Mouse (Mus musculus) CD4-positive, CD25-positive, alpha-beta regulatory T cell, adult 4 months (primary cell): ENCODE results near the gene Serinc5. TPM values are rescaled to one million over a fixed set of nuclear protein-coding genes. Genes with fewer than 3 reads are reported as not detected.

Source experiments
- ATAC-seq: one replicate; pipeline ENCODE4 v1.8.0; 2017
- polyA plus RNA-seq, 2 experiments: library from polyadenylated mRNA; unstranded; fragments of 100-300 nt; shearing (Covaris generic); gene quantifications; one replicate each; pipeline ENCODE4 v1.2.1; 2017

Gene Serinc5
- polyA plus RNA-seq, 2 experiments from 2014 or later: 9.2 to 11.7 TPM

DNA sequence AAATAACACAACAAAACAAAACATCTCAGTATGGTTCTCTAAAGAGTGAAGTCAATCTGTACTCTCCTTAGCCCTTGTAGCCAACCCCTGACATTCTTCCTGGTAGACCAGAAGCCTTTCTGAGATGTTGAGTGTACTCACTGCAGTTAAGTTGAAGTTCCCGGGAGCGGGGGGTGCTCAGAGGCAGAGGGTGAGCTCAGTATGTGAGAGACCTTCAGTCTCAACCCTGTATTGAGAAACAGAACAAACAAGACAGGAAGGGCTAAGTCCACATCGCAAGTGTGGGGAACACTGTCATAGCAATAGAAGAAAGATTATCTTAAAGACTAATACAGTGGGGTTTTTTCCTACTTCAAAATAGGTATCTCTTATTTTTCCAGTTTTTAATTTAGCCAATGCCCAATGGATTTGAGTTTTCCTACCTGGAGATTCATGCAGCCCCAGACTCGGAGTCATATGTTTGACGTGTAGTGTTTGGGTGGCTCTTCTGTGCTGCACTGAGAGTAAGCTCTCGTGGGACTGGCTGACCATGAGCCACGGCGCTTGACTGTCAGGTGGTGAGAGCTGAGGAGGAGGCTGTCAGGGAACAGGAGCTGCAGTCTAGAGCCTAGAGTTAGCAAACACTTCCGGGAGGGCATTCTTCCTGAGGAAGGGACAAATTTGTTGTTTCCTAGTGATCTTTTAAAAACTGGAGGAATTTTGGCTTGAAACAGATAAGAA is 95.6 kb downstream of the Serinc5 start:
- ATAC-seq: no peak

DNA sequence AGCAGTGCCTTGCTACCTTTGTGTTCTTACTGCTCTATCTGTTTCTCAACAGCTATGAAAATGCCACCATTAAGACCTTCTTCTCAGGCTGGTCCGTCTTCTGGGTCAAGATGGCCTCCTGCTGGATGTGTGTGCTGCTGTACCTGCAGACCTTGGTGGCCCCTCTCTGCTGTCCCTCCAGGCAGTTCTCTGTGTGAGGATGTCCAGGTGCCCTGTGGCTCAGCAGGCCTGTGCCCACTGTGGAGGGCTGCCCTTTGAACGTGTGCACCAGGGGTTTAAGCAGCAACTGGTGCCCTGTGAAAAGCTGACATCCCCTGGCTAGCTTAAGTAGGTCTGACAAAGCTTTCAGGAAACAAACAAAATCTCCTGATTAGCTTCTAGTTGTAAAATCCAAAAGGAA is 97.0 kb downstream of the Serinc5 start:
- ATAC-seq: no peak

DNA sequence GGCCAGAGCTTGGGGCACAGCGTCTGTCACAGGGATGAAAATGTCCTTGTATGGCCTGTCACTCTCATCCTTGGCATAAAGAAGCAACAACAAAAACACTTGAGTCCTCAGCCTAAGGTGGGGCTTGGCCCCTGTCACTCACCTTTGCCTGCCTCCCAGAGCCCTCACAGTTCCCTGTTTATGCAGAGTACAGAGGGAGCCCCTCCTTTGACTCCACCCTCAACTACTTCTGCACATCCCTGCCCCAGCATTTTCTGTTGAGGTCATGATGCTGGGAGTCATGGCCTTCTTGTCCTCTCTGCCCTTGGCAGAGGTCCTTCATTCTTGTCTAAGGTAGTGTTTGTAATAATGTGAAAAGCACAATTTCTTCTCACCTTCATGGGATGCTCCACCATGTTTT is 97.6 kb downstream of the Serinc5 start:
- ATAC-seq: no peak

DNA sequence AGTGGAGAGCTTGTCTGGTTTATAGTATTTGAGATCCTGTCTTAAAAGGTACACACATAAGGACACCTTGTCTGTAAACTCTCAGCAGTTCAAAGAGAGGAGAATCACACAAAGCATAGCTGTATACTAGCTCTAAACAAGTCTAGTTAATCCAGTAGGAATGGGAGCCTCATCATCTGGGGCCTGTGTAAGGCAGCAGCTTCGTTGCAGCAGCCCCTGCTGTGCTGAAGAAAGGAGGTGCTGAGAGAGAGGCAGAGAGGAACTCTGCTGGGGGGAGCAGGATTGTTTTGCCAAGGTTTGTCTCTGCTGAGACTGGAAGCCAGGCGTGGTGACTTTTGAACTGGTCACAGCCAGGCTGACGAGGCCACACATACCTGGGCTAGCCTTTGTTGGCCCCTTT is 98.6 kb downstream of the Serinc5 start:
- no peak for ATAC-seq

DNA sequence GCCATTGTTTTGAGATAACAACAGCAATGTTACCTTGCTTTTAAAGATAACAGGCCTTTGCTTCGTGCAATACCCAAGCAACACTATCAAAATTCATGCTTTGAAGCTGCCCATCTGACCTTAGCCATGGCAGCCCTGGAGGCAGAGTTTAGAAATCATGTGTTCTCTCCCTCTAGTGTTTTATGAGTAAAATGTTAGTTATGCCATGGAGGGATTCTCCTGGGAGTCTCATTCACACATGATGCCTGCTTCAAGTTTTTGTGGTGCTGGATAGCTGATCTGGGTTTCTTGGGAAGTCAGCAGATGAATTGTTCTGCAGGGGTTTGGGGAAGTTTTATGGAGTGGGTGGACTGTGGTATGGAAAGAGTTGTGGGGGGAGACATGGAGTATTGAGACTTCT is 99.5 kb downstream of the Serinc5 start:
- no peak for ATAC-seq

DNA sequence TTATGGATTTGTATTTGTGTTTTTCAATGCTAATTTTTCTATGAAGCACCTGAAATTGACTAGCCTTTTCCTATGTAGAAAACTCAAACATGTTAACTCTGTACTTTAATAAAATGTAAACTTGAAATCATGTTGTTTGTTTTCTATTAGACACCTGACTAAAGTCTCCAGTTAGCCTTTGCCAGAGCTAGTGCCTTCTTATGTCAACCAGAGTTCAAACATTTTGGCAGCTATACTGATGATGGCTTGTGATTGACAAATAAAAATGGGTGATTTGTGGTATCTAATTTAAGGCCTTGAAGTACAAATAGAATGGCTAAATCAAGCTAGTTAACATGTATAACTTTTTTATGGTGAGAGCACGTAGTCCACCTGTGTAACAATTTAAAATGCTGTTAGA is 100.9 kb downstream of the Serinc5 start:
- ATAC-seq: no peak

DNA sequence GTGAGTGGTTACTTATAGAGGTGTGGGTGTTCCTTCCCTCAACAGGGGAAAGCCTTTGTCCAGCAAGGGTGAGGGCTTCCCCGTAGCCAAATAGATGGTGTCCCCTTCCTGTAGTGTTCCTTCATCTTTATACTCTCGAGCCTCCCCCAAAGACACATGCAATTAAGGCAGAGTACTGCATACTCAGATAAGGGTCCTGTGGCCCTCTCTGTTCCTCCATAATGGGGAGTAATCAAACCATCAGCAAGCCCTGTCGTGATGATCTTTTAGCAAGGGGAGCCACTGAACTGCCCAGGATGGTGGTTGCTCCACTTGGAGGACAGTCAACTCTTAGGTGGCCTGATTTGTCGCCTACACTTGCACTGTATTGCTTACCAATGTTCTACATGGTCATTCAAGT is 101.7 kb downstream of the Serinc5 start:
- no peak for ATAC-seq

DNA sequence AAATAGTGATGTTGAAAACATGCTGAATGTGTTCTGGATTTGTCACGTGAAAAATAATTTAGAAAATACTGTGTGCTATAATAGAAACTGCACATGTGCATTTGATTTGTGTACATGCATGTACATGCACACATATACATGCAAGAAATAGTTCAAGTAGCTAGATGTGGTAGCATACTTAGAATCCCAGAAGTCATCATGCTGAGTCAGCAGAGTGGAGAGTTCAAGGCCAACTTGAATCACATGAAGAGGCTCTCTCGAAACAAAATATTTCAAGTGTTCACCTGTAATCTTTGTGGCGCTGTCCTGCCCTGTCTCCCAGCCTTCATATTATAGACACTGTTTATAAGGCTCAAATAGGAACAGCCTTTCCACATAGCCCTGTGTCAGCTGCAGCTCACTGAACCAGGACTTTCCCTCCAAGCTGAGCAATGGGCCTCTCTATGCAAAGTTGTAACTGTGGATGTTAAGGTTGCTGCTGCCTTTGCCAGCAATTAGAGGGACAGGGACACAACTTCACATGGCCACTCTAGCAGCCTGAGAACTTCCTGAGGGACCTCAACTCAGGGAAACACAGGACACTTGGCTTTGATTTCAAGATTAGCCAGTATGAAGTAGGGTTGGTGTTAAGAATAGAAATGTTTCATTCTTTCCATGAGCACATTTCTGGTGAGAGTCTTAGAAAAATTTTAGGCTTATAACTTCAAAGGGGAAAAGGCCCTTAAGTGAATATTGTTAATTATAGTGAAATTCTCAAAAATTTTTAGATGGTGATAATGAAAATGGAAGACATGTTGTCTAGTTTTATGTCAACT is 107.2 kb downstream of the Serinc5 start:
- no peak for ATAC-seq

DNA sequence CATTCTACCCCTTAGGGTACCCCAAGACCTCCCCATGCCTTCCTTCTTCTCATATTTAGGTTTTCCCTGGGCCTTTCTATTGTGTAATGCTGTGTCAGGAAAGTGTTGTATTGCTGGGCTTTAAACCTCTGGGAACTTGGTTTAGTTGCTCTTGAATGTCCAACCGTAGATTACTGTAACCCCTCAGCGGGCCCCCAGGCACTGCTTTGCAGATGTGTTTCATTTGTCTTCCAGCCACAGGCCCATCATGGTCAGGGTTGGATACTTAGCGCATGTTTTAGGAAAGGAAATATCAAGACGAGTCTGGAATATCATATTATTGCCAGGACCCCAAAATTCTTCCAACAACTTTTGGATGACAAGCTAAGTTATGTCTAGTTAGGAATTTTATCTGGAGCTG is 110.1 kb downstream of the Serinc5 start:
- ATAC-seq: no peak

DNA sequence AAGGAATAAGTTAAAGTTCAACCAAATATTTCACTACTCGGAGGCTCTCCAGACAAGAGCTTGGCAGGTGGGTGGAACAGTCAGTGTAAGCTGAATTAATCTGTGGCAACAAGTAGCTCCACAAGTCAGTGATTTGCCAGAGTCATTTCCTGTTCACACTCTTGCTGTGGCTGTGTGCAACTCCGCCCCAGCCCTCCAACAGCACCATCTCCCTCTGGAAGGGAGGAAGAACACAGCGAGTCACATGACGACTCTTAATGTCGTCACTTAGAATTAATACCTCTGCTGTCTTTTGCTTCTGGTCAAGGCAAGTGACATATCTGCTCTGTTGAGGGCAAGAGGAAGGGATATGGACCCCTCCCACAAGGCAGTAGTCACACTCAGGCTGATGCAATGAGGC is 111.5 kb downstream of the Serinc5 start:
- peak; percentile 79 for ATAC-seq

DNA sequence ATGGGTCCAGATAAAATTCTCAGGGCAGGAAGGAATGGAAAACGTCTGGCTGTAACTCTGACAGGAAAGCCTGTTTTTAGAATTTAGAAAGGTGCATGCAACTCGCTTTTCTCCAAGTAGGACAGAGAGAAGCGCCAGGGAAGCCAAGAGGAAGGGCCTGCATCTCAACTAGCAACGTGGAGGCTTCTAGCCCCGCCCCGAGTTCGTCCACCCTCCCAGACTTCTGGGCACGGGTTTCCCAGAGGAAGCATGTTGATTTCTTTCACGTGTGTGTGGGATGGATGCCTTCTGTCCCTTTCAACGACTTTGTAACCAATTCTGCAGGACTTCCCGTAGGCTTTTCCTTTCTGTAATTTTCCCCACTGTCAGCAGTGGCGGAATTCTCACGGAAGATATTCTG is 118.9 kb downstream of the Serinc5 start:
- no peak for ATAC-seq

DNA sequence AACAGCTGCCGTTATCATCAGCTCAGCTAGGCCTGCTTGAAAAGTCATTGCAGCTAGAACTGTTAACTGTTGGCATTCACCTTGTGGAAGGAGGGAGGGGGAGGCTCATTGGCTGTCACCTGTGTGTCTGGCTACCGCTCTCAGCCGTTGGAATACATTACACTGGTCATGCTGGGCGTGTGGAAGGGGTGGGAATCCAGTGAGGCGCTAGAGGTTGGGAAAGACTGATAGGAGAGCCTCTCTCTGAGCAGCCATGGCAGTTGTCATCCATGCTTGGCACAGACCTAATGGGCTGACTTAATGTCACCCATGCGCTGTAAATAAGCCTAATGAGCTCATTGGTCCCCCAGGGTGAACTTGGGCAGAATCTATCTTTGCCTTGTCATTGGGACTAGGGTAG is 120.9 kb downstream of the Serinc5 start:
- ATAC-seq: no peak

DNA sequence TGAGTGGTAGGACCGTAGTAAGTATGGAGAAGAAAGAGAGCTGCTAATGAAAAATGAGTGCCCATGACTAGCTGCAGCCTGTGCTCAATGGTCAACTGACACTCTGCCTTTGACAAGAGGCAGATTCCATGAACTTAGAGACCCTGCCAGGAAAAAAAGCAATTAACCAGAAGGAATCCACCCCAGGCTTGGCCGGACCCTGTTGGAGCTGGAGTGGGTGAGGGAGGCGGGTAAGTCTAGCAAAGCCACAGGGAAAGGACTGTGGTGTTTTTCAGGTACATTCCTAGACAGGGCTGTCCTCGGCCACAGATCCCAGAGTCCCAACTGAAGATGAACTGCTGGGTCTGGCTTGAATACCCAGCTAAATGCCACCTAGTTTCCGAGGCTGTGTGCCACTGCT is 121.9 kb downstream of the Serinc5 start:
- ATAC-seq: no peak

DNA sequence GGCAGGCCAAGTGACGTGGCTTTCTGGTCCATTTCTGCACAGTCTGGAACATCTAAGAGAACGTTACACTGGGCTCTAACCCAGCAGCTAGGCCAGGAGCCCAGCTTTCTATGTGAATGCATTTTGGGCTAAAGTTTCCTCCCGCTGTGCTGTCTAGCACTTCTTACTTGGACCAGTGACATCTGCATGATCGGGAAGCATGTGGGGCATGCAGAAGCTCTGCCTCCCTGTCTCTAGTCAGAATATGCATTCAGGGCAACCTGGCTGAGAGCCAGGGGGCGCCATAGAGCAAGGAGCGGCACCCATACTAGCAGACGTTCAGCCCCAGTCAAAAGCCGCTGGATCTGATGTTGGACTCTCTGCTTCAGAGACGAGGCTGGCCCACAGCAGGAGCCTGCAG is 122.4 kb downstream of the Serinc5 start:
- peak; percentile 64 for ATAC-seq

DNA sequence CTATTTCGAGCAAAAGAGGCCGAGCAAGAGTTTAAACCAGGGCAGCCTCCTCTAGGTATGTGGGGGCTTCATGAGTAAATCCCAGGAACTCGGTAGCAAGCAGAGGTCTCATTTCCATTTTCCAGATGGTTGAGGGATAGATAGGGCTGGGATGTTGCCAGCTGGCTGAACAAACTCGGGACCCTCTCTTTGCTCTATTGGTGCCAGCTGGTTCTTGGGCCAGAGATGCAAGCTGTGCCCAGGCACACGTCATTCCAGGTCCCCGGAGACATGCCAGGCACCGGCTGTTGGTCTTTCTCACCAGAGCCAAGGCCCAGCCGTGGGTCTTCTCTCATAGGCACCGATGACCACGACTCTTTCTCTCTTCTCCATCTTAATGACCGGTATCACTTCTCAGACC is 122.8 kb downstream of the Serinc5 start:
- ATAC-seq: no peak

DNA sequence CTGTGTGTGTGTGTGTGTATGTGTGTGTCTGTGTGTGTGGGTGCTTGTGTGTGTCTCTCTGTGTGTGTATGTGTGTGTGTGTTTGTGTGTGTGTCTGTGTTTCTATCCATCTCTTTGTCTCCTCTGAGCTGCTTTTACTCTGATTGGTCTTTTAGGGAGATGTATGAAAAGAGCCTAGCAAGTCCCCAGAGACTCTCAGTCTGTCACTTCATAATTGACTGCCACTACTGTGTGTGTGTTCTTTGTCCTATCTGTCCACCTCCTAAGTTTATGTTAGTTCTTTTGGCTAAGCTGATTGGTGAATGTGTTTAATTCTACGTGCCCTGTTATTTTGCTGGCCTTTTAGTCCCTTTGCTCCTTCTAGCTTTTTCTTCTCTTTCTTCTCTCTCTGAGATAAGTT is 124.8 kb downstream of the Serinc5 start:
- ATAC-seq: no peak

DNA sequence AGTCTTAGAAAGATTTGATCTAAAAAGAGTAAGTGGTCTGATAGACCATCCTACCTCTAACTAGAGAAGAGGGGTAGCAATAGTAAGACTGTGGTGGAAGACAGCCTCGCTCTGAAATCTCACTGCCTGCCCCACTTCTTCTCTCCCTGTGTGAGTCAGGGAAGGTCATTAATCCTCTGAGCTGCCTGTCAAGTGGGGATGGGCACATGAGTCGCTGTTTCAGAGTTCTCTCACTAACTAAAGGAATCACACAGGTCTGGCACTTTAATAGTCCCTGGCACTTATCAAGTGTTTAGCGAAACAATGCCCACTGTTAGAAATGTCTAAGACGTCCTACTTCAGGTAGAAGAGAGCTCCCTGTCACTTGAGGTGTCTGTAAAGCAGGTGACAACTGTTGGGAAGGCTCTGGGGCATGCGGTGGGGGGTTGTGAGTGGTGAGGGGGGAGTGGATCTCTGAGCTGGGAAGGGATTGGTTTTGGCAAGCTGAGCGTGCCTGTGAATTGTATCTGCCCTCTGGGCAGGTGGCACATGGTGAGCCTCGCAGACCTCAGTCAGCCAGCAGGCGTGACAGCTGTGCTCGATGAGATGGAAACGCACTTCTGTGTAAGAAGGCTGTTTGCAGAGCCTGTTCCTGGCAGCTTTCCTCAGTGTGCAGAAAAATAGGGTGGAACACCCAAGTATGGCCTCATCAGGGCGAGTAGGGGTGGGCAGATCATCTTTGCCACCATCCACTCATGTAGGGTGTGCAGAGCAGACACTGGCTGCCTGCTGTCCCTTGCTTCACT is 125.8 kb downstream of the Serinc5 start:
- no peak for ATAC-seq

DNA sequence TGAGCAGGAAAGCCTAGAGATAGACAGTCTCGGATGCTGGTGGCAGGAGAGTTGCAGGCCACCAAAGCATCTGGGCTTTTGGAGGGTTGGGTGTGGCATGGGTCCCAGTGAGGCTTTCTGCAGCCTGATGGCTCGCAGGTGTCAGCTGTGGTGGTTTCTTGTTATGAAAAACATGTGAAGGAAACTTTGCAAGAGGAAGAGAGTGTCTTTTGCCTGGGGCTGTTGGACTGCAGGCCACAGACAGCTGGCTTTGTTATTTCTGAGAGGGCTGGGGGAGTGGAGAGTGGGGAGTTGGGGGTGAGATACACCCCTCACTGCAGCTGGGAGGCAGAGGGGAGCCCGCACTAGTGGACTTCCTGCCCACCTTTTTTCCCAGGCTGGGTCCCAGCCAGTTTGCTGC is 127.9 kb downstream of the Serinc5 start:
- no peak for ATAC-seq

DNA sequence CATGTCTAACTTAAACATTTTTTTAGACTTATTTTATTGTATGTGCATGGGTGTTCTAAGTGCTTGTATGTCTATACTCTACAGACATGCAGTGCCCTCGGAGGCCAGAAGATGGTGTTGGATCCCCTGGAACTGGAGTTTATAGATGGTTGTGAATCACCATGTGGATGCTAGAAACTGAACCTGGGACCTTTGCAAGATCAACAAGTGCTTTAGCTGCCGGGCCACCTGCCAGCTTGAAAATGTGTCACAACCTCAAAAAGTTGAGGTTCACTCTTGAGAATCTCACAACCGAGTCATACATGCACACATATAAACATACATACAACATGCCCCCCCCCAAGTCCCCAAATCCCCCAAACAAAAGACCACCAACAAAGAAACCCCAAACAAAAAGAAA is 129.0 kb downstream of the Serinc5 start:
- ATAC-seq: no peak

DNA sequence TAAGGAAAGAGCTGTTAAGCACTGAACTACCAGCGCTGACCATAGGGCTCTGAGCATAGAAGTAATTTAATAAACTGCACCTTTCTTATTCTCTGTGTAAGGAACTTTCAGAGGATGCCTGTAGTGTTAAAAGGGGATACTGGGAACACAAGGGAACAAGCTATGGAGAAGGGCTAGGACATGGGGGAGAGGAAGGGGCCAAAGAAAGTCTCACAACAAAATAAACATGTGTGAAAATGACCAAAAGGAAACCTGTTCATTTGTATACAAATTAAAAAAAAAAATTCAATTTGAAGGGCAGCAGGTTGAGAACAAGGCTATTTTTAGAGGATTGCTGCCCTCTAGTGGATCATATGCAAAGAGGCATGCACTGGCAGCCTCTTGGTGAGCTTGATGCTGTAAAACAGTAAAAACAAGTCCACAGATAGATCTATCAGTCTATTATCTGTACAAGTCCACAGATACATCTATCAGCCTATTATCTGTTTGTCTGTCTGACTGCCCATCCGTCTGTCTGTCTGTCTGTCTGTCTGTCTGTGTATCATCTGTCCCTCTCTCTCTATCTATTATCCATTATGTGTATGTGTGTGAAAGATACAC is 129.9 kb downstream of the Serinc5 start:
- ATAC-seq: peak; percentile 91

DNA sequence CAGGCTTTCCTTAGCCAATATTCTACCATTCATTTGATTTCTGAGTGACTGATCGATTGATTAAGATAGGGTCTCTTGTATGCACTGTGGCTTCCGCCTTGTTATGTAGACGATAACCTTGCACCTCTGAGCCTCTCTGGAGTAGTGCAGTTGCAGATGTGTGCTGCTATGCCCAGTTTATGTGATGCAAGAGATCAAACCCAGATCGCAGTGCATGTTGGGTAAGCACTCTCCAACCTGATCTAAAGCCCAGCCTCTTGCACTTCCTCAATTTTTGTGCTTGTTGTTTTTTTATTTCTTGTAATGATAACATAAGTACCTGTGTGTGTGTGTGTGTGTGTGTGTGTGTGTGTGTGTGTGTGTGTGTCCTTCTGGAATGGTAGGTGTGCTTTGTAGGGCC is 132.0 kb downstream of the Serinc5 start:
- no peak for ATAC-seq

DNA sequence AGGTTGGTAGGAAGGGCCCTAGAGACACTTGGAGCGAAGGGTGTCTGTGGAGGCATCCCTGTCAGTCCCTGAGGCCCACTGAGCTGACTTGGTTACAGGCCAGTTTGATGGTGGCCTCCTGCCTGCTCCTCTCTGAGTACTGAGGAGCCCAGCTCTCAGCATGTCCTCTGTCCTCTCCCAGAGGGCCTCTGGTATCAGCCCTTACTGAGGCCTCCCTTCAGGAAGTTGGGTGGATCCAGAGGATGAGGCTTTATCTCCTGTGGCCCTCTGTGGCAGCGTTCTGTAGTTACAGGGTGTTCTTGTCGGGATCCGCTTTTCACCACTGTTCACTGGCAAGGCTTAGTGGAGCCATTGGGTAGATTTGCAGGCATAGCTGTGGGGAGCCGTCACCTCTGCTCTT is 132.4 kb downstream of the Serinc5 start:
- no peak for ATAC-seq

DNA sequence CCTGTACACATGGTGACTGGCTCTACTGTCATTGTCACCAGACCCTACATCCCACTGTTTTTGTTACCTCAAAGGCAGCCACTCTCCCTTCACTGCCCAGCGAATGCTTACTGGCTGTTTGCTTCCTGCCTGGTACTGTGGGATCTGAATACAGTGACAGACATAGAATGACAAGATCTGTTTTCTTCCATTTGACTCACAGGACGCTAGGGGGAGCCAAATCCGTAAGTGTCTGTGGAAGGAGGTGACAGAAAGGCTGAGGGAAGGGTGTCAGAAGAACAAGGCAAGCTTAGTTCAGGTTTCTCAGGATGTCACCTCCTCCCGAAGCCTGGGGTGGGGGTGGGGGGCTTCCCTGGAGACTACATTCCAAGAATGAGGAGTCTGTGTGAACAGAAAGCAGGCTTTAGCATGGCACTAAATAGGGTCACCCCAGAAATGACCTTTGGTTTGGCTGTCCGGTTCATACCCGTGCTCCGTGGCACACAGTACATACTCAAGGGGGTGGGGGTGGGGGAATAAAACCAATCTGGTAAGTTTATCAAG is 140.2 kb downstream of the Serinc5 start:
- peak; percentile 72 for ATAC-seq
